Mouse (Mus musculus) stomach, postnatal 0 days (tissue): ENCODE data around the gene Pip4k2a.

Source experiments
- CTCF ChIP-seq: IDR thresholded peaks from 2 replicates; pipeline ENCODE4 v1.5.1; 2016; ENCODE audit warnings: antibody characterized with exemption, low read depth, mild to moderate bottlenecking, moderate library complexity
- EP300 ChIP-seq: optimal IDR thresholded peaks from 2 replicates; pipeline ENCODE3; 2016; ENCODE audit warnings: antibody characterized with exemption

GRCm38 (mm10) chr2:19016839-19017238 is 18.9 kb upstream of the Pip4k2a start:
- TF ChIP-seq EP300, result no peak
- no peak for TF ChIP-seq CTCF
